Mouse (Mus musculus): ENCODE measurements around the gene Sfmbt2.

The Sfmbt2 gene

DNA sequence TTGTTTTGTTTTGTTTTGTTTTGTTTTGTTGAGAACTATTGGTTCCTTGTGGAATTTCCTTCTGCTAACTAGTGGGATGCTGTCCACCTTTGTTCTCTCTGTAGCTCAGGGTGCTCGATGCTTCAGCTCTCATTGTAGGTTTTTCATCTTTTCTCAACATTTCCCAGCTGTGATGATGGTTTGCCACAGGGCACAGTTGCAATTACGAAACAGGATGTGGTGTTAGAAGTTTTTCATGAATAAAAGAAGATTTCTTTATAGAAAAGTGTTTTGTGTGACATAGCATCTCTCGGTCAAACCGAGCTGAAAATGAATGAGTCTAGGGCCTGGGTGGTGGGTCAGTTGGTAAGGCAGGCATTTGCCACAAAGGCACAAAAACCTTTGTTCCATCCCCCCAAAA is 171.5 kb downstream of the Sfmbt2 start:
- DNase-seq (ENCODE audit: extremely low read depth, low read depth, low spot score): no peak

GRCm38 (mm10) chr2:10542388-10542787 is 172.1 kb downstream of the Sfmbt2 start:
- DNase-seq (ENCODE audit: extremely low read depth, low read depth, low spot score): no peak

DNA sequence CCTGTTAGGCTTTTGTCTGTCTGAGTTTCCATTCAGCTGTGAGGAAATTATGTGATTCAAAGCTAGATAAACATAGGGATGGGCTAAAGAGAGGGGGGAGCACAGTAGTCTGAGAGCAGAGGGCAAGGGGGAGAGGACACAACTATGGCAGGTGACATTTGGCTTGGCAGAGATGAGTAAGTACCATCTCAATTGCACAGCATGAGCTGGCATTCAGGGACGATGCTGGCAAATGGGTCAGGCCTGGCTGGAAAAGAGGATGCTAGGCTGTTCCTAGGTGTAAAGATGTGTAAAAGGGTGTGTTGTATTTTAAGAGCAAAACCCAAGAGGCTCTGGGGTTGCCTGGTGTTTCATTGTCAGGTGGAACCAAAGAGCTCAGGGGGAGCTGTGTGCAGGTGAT is 188.5 kb downstream of the Sfmbt2 start:
- DNase-seq (ENCODE audit: extremely low read depth, low read depth, low spot score): no peak

DNA sequence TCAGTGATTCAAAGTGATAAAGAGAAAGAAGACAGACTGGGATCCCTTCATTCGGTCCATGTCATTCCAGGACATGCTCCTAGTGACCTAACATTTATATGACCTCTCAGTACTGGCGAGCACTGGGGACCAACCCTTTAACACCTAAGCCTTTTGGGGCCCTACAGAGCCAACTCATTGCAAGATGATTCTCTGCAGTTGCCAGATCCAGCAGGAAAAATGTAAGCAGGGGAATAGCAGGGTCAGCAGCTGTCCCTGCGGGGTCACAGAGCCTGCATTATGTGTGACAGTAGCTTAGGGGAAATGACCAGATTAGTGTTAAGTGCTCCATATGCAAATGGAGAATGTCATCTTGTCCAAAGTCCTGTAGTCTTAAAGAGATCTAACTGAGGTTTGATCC is 195.2 kb downstream of the Sfmbt2 start:
- DNase-seq (ENCODE audit: extremely low read depth, low read depth, low spot score): no peak

- DNase-seq (ENCODE audit: extremely low read depth, low read depth, low spot score): no peak
Measured at GRCm38 (mm10) chr2:10569392-10569791, 199.1 kb downstream of the Sfmbt2 start.

GRCm38 (mm10) chr2:10572311-10572710 is 202.0 kb downstream of the Sfmbt2 start:
- no peak for DNase-seq (ENCODE audit: extremely low read depth, low read depth, low spot score)

GRCm38 (mm10) chr2:10575962-10576740 is 205.8 kb downstream of the Sfmbt2 start:
- DNase-seq (ENCODE audit: extremely low read depth, low read depth, low spot score): no peak

GRCm38 (mm10) chr2:10582673-10583072 is 212.4 kb downstream of the Sfmbt2 start:
- no peak for DNase-seq (ENCODE audit: extremely low read depth, low read depth, low spot score)

DNA sequence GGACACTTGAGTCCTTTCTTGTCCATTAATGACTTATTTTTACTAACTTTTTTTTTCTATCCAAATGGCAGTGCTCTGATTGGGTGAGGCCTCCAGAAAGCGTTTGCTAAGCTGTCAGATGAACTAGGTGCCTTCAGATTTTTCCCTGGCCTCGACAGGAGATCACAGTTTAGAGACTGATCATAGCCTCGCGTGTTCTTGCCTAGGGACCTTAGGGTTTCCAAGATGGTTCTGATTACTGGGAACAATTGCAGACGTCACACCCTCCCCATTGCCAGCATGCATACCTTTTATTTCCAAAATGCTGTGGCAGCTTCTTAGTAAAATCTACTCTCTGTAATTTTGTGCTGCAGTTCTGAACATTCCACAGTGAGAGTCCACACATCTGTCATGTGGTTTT is 212.8 kb downstream of the Sfmbt2 start:
- DNase-seq (ENCODE audit: extremely low read depth, low read depth, low spot score): no peak

- no peak for DNase-seq (ENCODE audit: extremely low read depth, low read depth, low spot score)
Measured at GRCm38 (mm10) chr2:10591310-10591709, 221.0 kb downstream of the Sfmbt2 start.

- DNase-seq (ENCODE audit: extremely low read depth, low read depth, low spot score): no peak
Measured at GRCm38 (mm10) chr2:10615500-10615899, 245.2 kb downstream of the Sfmbt2 start.
